Mouse (Mus musculus) c-Kit-positive CD71-positive TER-119-positive erythroid progenitor cells, embryonic 14.5 days (primary cell): ENCODE data around the gene Eif3k.

ENCODE experiments used
- DNase-seq: peaks from one replicate; pipeline ENCODE4 v3.0.0-alpha.2; 2013; ENCODE audit warnings: low spot score

The Eif3k gene

DNA sequence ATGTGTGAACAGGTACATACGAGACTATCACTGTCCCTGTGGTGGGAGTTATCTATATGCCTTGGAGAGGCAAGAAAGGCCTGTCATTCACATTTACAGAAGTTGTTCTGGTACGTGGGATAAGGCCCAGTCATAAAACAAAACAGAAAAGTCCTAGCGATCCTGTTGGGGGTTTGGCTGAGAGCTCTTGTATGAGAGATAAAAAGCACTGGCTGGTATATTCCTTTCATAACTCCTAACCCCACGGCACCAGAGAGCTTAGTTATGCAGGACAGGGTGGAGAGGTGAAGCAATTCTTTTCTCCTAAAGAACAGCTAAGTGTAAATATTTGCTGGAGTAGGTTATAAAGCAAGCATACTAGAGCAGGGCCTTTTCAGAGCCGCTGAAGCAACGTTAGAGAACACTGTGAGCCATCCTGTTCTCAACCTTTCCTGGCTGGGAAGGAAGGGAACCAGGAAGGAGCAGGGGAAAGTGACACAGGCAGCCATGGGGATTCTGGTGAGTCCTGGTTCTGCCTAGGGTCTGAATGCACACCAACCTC lies 22.1 kb downstream of the Eif3k start:
- DNase-seq = no peak

DNA sequence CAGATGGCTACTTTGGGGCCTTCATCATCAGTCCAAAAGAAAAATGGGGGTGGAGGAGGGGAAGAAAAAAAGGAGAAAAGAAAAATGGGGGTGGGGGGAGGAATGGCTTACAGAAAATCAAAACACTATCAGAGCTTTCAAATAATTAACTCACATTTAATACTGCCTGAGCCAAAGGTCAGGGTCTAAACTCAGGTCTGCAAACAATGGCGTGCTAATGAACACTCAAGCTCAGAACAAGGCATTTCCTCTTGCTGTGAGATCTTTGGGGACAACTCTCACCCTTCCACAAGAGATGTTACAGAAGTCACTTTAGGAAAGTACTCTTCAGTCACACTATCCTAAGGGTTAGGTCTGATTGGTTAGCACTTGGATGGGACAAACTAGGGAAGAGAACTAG lies 22.9 kb downstream of the Eif3k start:
- no peak for DNase-seq

DNA sequence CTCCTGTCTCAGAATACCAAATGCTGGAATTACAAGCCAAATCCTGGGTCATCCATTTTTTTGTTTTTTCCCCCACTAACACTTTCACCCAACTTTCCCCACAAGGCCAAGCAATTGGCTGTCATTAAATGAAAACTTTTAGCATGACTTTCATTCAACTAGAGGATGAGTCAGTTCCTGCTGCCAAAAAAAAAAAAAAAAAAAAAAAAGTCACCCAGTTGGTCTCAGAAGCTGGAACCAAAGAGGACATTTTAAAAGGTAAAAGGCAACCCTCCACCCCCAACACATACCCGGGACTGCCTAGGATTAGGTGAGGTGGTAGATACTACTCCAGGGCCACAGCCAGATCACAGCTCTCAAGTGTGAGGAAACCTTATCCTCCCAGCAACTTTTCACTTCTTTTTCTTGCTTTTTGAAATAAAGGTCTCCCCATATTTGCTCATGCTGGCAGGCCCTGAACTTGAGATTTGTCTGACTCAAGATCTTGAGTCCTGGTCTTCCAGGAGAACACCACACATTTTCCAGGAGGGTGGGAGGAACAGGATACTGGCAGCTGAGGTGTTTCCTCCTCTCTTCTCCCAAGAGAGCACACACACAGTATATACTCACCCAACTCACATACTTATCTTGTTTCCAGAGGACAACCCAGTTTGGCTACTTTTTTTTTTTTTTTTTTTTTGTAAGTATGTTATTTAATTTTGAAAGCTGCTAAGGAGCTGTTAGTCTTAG lies 23.5 kb downstream of the Eif3k start:
- no peak for DNase-seq

DNA sequence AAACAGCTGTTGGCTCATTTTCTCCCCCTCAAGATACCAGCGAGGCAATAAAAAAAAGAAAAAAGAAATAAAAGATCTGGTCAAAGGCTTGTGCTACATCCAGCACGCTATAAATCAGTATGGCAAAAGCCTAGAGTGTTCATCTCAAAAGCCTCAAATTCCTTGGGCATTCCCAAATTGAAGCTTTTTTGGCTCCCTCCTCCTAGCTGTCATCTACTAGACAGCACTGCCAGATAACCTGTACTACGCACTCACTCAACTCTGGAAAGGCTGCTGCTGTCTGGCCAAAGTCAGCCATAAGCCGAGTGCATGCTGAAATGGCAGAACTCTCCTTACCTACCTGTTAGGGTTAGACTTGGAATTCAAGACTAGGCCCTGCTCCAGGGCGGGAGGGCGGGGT lies 24.4 kb downstream of the Eif3k start:
- DNase-seq = no peak

DNA sequence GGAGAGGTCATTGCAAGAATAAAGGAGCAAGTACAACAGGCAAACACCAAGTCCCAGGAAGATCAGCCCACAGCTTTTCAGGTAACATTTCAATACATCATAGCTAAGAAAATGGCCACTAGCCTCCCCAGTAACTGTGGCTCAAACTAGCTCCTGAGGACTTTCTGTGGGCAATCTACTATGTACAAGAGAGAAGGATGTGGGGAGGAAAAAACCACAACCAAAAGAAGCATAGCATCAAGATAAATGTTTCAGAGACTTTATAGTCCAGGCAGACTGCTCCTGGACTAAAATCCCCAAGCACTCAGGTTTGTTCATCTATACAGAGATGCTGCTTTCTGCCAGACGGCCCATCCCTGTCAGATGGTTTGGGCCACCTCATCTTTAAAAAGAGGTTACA lies 25.4 kb downstream of the Eif3k start:
- no peak for DNase-seq

DNA sequence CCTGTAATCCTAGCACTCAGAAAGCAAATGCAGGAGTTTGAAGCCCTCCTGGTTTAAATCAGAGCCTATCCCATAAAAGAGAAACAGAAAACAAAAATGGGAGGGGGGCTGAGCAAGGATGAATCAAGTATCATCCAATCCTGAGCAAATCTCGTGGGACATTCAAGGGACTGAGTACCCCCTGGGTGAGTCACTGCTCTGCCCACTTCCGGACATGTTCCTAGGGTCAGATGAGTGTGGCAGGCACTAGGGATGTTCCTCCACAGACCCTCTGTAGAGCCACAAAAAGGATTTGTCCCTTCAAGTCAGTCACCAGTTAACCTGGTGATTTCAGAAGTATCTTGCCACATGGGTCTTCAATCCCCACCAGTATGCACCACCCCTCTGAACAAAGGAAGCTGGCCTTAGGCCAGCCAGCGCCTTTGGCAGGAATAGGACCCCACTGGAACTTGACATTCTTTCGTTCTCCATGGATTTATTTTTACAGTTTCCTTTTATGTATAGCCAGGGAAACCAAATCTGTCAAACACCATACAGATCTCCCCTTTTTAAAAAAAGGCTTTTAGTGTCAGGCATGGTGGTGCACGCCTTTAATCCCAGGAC lies 26.3 kb downstream of the Eif3k start:
- no peak for DNase-seq

DNA sequence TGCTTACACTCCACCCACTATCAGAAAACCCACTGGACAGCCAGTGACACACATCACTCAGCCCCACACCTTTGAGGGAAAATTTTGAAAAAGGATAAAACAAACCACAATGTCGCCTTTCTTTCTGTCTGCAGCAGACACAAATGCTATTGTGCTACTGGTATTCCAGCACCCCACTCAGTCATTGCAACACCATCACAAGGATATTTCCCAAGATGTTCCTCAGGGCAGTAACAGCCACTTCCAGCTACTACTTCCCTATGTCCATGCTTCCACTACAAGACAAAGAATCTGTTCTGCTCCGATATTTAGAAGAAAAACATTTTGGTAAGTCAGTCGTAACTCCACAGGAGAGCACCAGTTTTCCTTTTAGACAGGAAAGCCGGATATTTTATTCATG lies 26.9 kb downstream of the Eif3k start:
- DNase-seq = no peak

DNA sequence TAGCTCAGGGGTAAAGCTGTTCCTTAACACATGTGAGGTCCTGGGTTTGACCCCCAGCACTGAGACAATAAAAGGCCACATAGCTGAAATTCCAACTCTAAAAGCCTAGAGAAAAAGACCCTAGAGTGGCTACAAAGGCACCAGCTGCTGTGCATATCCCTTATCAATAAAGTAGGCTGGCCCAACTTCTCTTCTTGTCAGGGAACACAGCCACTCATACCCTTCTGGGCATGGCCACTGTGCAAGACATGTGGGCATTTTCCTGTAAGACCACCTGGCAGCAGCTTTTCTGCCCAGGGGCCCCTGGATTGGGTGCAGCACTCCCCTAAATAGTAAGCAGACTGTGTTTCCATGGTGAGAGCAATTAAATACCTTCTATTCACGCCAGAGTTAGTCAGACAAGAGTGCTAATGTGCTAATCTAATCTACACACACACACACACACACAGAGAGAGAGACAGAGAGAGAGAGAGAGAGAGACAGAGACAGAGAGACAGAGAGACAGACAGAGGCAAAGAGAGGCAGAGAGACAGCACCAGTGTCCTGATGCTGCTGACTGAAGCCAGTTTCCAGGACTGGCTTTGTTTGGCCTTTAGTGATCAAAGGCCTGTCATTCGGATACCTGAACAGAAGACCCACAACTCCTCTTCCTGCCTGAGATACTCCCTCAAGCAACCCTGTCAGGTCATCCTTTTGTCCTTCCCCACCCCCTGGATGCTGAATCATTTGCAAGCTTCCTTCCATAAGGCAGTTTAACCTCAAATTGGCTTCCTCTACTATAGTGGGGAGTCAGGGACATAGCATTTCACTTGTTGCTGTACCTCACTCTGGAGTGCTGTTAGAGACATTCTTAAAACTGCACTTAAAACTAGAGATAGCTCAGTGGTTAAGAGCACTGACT lies 27.9 kb downstream of the Eif3k start:
- DNase-seq = peak; percentile 68

DNA sequence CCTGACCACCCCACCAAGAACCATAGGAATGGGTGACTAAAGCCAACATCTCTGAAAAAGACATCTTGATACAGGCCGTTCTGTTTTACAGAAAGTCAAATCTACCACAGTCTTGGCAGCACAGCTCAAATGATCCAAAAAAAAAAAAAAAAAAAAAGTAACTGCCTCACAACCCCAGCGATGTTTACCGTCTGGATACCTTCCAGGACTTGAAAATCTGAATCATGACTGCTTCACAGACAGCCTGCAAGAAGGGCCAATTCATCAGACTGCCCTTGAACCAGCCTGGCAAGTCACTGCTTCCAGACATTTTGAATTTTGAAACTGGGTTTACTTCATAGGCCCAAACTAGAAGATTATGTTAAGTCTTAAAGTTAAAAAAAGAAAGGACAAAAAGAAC lies 28.9 kb downstream of the Eif3k start:
- no peak for DNase-seq

DNA sequence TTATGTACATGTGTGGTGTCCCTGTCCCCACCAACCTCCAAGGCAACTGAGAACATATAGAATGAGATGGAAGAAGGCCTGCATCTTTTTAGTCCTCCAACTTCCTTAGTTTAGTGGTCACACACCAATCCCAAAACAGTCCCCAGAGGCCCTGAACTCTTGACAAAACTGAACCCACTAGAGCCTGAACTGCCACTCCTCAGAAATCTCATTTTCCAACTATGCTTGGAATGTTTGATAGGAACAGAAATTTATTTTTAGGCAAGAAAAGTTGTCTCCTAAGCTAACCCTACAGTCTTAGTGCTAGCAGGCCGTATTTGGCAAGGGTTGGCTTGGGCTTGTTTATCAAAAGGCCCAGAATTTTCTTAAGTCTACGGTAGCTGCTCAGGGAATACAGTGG lies 29.9 kb downstream of the Eif3k start:
- DNase-seq = no peak

DNA sequence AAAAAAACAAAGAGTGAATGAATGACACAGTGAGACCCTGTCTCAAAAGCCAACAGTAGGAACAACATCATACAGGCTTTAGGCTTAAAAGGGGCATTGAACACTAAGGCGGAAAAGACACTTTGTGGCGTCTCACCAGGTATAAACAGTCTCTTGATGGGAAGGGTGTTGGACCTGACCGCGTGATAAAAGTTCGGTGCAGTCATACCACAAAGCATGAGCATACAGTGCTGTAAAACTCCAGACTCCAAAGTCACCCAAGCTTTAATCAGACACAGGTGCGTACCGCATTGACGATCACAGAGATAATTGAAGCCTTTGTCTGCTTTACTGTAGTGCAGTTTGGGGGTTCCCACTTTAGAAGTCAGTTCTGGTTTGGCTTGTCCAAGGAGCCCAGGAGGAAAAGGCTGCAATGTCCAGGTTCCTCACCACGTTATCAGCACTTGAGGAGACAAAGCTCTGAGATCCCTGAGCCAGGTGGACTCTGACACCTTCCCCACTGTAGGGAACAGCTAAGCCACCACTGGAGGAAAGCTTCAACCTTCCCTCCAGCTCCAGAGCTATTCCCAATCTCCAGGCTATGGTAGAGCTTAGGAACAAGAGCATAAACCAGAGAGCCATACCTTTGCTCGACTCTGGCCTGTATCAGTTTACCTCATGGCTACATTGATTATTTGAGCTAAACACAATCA lies 31.2 kb downstream of the Eif3k start:
- DNase-seq = no peak

DNA sequence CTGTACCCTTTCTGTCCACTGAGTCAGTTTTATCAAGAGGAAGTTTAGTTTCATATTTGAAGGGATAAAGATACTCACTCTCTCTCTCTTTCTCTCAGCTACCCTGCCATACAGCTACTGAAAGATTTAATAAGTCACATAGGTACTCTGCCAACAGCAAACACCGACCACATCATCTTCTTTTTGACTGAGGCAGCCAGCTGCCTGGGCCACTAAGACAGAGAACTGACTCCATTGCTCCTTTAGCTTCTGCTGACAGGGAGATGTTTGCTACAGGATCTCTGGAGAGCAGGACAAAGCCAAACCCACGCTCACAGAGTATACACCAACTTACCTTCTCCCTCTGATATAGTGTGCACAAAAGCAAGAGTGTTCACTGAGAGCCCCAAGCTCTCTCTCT lies 32.4 kb downstream of the Eif3k start:
- no peak for DNase-seq

DNA sequence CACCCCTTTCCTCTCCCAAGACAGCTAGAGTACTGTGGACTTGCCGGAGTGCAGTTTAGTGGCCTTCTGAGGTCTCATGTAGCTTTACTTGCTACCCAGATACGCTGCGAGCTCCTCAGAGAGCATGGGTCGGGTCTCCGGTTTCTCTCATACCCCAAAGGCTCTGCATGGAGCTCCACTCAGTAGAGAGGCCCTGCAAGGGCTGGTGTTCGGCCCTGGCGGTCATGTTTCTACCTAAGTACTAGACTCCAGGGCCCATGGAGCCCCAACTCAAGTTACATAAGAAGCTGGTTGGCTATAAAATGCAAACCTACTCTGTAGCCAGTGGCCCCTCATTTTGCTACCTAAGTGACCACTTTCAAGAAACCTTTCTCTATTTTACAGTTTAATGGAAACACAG lies 32.9 kb downstream of the Eif3k start:
- no peak for DNase-seq

DNA sequence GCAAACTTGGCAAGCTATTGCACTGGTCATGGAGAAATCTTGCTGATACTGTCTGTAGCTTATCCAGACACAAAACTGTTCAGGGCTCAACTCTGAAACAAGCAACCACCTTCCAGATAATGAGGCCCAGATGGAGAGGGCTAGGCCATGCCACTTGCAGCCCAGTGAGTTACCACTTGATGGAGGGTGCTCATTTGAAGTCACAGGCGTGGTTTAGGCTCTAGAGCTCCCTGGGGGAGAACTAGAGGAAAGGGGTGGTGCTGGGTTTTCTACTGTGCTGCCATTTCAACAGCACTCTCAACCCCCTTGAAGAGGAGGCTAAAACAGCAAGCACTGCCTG lies 35.4 kb downstream of the Eif3k start:
- DNase-seq = no peak

DNA sequence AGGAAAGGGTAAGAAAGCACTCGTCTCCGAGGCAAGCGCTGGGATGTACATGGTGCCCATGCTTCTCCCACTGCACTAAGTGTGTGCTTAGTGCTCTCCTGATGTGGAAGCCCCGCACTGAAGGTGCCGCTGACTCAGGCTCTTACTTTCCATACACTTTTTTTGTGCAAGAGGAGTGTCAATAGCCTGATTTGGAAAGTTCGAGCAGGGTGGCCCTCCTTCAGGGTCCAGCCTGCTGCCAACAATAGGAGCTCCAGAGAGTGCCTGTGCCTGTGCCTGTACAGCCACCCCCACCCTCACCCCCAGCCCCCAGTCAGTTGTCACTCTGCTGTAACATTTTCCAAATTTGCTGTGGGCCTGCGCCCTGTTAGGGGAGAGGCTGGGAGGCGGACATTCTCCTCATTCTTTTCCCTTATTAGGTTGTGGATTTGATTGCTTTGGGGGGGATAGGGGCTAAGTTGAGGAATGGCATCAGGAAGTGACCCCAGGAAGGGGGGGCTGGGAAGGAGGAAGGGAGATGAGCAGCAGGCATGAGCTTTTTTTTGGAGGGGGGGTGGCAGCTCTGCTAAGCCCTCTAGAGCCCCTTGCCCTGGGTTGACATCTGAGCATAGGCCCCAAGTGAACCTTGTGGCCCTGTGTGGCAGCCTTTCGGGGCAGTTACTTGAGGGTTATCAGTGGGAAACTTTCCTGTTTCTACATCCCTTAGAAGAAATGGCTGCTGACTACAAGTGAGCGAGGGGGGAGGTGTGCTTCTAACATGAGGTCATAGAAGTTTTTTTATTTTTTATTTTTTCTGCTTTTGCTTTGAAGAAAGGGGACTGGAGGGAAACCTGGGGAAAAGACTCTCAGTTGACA lies 36.0 kb downstream of the Eif3k start:
- no peak for DNase-seq

DNA sequence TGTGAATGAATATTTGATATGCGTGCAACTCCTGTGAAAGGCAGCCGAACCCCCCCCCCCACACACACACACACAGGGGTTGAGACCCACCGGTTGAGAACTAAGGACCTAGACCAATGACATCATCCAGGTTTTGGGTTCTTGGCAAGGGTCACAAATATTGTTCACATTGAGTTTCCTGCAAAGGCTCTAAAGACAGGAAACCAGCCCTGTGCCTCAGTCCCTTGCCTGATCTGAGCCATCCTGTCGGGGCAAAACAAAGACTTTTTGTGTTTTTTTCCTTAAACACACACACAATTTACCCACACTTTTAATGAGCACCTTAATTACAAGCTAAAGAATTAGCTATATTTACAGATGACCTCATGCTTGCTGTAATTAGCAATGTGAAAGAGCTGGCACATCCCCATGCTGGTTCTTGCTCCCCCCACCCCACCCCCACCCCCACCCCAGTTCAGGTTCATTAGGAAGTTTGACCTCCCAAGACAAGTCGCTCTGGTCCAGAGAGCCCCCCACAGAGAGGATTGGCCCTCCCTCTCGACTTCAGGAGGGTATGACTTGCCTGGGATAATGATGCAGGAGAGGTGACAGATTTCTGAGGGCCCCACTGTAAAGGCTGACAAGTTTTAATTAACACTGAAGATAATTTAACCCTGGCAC lies 36.8 kb downstream of the Eif3k start:
- DNase-seq = no peak

DNA sequence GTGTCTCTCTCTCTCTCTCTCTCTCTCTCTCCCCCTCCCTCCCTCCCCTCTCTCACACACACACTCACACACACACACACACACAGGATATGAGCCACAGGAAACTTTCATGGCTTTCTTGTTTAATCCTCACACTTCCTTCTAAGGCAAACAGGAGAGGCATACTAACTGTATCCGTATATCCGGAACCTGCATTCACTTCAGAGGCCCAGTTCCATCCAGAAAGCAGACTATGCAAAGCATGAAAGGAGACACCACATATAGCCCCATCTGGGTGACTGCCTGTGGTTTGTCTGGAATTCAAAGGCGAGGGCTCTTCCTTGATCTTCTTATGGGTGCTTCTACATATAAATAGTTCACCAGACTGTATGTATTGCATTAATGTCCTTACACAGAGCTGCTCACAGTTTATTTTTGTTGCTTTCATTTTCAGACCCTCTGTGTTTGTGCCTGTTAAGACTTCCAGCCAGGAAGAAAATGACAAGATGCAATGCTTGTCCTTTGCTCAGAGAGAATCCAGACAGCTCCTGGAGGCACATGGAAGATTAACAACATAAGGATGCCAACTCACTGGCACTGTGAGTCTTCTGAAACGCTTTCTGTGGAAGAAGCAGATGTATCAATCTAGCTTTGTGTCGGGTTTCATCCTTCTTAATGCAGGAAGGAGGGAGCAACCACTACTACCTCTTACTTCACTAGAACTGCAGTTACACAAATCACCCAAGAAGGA lies 38.0 kb downstream of the Eif3k start:
- no peak for DNase-seq

DNA sequence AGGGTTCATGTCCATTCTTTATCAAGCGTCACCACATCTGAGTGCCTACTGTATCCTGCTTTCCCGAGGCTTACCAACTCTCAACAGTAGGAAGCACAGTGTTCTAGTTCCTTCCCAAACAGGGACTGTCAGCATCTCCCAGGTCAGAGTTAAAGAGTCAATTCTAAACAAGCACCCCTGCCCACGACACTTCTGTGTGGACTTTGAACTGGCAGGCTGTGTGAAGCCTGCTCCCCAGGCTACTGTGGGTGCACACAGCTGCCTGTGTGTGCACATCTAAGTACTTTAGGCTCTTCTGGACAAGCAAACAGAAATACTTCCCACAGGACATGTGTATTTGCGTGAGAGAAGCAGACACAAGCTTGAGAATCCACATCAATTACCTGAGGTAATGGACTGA lies 40.1 kb downstream of the Eif3k start:
- DNase-seq = no peak

DNA sequence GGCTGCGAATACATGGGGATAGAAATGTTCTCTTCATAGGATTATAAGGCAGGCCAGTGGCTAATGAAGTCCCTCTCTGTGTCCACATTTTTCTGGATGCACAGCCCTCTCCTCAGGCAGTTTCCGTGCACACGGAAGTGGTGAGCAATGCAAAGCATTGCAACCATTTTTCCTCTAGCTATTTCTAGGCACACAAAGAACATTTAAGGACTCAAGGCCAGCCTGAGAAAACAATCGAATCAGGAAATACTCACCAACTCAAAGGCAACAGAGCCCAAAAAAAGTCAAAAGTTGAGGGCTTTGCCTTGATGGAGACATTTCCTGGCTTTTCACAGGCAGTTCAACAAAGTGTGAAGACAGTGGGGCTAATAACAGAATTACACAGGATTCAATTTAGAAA lies 40.5 kb downstream of the Eif3k start:
- no peak for DNase-seq
